Mouse (Mus musculus) induced T-regulatory cell, adult 2 months (primary cell): Measurements from ENCODE around the gene Thsd4.

ENCODE experiments used
- DNase-seq: peaks from one replicate; pipeline ENCODE4 v3.0.0-alpha.2; 2012; ENCODE audit warnings: low read depth

The Thsd4 gene

GRCm38 (mm10) chr9:59941885-59942350 is 579.9 kb downstream of the Thsd4 start:
- peak; percentile 94 for DNase-seq

- DNase-seq = peak; percentile 89
Observed at GRCm38 (mm10) chr9:59940913-59941884, 580.6 kb downstream of the Thsd4 start.

DNA sequence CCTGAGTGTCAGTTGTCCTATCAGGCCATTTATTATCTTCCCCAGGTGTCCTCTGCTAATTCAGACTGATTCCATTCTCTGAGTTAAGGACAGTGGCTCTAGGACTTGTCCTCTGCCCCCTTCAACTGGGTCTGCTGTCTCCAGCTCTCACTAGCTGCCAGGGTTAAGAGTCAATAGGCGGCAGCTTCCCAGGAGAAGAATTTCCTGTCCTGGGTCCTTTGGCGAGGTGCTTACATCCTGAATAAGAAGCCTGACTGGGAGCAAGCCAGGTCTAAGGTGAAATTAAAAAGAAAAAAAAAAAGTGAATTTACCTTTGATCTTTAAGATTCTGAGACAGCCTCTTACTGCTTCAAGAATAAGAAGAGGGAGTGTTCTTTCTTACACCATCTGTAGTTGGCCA is 582.2 kb downstream of the Thsd4 start:
- peak; percentile 52 for DNase-seq

GRCm38 (mm10) chr9:59938529-59938928 is 583.3 kb downstream of the Thsd4 start:
- peak; percentile 53 for DNase-seq

- DNase-seq = peak; percentile 67
Observed at GRCm38 (mm10) chr9:59935866-59936265, 586.0 kb downstream of the Thsd4 start.

DNA sequence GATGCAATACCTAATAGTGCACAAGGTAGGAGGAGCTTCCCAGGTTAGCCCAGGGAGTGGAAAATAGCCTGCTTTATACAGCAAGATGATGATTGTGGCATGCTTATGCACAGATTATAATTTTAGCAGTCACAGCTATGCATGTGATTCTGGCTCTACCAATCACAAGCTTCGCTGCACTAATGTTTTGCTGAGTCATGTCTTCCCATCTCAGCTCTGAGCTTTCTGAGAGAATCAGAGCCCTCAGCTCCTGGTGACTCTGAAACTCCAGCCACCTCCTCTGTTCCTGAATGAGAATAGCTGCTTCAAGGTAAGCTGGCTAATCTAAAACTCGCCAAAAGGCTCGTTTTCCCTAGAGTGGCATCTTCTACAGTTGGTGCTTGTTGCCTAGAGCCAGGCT is 591.6 kb downstream of the Thsd4 start:
- no peak for DNase-seq
